Mouse (Mus musculus): ENCODE measurements around the gene Rtf2. TPM values are rescaled to one million over a fixed set of nuclear protein-coding genes. Genes with fewer than 3 reads are reported as not detected.

Gene Rtf2
- polyA plus RNA-seq, 1 experiment from 2014 or later, result 73.1 TPM

DNA sequence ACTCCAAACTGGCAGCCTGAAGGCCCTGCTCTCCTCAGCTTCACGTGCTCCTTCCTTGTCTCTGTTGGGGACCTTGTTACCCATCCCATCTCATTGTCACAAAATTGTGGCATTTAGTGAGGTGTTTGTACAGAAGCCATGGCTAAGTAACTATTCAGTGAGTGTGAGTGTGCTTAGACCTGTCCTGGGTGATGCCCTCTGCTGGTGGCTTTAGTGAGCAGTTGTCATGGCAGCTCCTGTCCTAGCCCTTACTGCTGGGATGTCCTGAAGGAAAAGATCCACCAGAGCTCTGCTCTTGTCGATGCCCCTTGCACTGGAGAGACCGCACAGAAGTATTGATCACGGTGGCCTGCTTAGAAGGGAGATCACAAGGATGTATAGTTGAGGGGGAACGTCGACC, 7.0 kb downstream of the Rtf2 start:
- peaks cover 2% of the 10 kb centered on the region for H3K4me1 ChIP-seq (replicated peaks; ENCODE audit: control insufficient read depth, insufficient read depth, low read length)
- no peak overlapping the region for H3K27ac ChIP-seq (ENCODE audit: low read depth, low read length)
- H3K27me3 ChIP-seq (replicated peaks; ENCODE audit: control insufficient read depth, insufficient read depth, low read length), result no peaks in the 10 kb centered on the region
- DNase-seq (ENCODE audit: low spot score) (no peak), ATAC-seq (replicated peaks; ENCODE audit: low FRiP score) (no peak)
- H3K36me3 ChIP-seq (ENCODE audit: control insufficient read depth, insufficient read depth, low read length), result peaks cover 47% of the 10 kb centered on the region
- H3K9me3 ChIP-seq (ENCODE audit: control insufficient read depth, low read length), result no peaks in the 10 kb centered on the region
- H3K4me2 ChIP-seq, result no peak overlapping the region
- 85% methylated on average over 6 of the region's 6 CpGs for WGBS
- H3K9ac ChIP-seq (ENCODE audit: low read depth, low read length), result no peak overlapping the region
- H3K4me3 ChIP-seq (ENCODE audit: low read depth, low read length), result no peak overlapping the region

GRCm38 (mm10) chr2:172448329-172448728, 8.0 kb downstream of the Rtf2 start:
- H3K27me3 ChIP-seq (replicated peaks; ENCODE audit: control insufficient read depth, insufficient read depth, low read length), result no peaks in the 10 kb centered on the region
- no peak overlapping the region for H3K9ac ChIP-seq (ENCODE audit: low read depth, low read length)
- no peaks in the 10 kb centered on the region for H3K9me3 ChIP-seq (ENCODE audit: control insufficient read depth, low read length)
- H3K4me3 ChIP-seq (ENCODE audit: low read depth, low read length), result no peak overlapping the region
- no peak overlapping the region for H3K27ac ChIP-seq (ENCODE audit: low read depth, low read length)
- peaks cover 49% of the 10 kb centered on the region for H3K36me3 ChIP-seq (ENCODE audit: control insufficient read depth, insufficient read depth, low read length)
- WGBS, result 85% methylated on average over 4 of the region's 4 CpGs
- H3K4me2 ChIP-seq, result no peak overlapping the region
- ATAC-seq (replicated peaks; ENCODE audit: low FRiP score), result no peak
- DNase-seq (ENCODE audit: low spot score), result no peak
- H3K4me1 ChIP-seq (replicated peaks; ENCODE audit: control insufficient read depth, insufficient read depth, low read length), result no peaks in the 10 kb centered on the region

- no peak overlapping the region for H3K4me2 ChIP-seq
- no peak for DNase-seq (ENCODE audit: low spot score)
- no peaks in the 10 kb centered on the region for H3K4me1 ChIP-seq (replicated peaks; ENCODE audit: control insufficient read depth, insufficient read depth, low read length)
- ATAC-seq (replicated peaks; ENCODE audit: low FRiP score), result no peak
- no peak overlapping the region for H3K27ac ChIP-seq (ENCODE audit: low read depth, low read length)
- no peak overlapping the region for H3K4me3 ChIP-seq (ENCODE audit: low read depth, low read length)
- H3K27me3 ChIP-seq (replicated peaks; ENCODE audit: control insufficient read depth, insufficient read depth, low read length), result no peaks in the 10 kb centered on the region
- no peak overlapping the region for H3K9ac ChIP-seq (ENCODE audit: low read depth, low read length)
- peaks cover 43% of the 10 kb centered on the region for H3K36me3 ChIP-seq (ENCODE audit: control insufficient read depth, insufficient read depth, low read length)
- 84% methylated on average over 6 of the region's 6 CpGs for WGBS
- no peaks in the 10 kb centered on the region for H3K9me3 ChIP-seq (ENCODE audit: control insufficient read depth, low read length)
These were observed 10.3 kb downstream of the Rtf2 start for GRCm38 (mm10) chr2:172450640-172451039.

- 90% methylated on average over 4 of the region's 4 CpGs for WGBS
- Histone ChIP-seq H3K4me1 (replicated peaks; ENCODE audit: control insufficient read depth, insufficient read depth, low read length) (no peaks in the 10 kb centered on the region), H3K9me3 (ENCODE audit: control insufficient read depth, low read length) (no peaks in the 10 kb centered on the region), H3K36me3 (ENCODE audit: control insufficient read depth, insufficient read depth, low read length) (peaks cover 32% of the 10 kb centered on the region), H3K27me3 (replicated peaks; ENCODE audit: control insufficient read depth, insufficient read depth, low read length) (no peaks in the 10 kb centered on the region), H3K4me2 (no peak overlapping the region), H3K4me3 (ENCODE audit: low read depth, low read length) (no peak overlapping the region), H3K9ac (ENCODE audit: low read depth, low read length) (no peak overlapping the region), H3K27ac (ENCODE audit: low read depth, low read length) (no peak overlapping the region)
- ATAC-seq (replicated peaks; ENCODE audit: low FRiP score) (no peak), DNase-seq (ENCODE audit: low spot score) (no peak)
These were observed 11.7 kb downstream of the Rtf2 start for GRCm38 (mm10) chr2:172452031-172452430.

DNA sequence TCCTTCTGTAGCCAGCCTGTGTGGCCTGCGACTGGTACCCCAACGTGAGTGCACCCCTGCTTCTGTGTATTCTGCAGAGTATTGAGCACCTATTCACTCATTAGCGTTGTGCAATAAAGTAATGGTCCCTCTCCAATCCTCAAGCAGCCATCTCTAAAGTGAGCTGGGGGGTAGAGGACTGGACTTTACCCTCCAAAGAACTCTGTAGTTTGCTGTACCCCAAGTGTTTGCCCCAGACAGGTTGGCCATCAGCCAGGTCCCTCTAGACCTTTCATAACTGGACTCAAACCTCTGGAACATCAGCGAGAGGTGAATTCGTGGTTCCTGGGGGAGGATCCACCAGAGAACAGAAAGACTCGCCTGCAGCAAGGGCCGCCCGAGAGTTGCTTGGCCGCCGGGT, 12.1 kb downstream of the Rtf2 start:
- Histone ChIP-seq H3K9me3 (ENCODE audit: control insufficient read depth, low read length) (no peaks in the 10 kb centered on the region), H3K36me3 (ENCODE audit: control insufficient read depth, insufficient read depth, low read length) (peaks cover 29% of the 10 kb centered on the region), H3K27ac (ENCODE audit: low read depth, low read length) (no peak overlapping the region), H3K4me2 (no peak overlapping the region), H3K4me3 (ENCODE audit: low read depth, low read length) (no peak overlapping the region), H3K27me3 (replicated peaks; ENCODE audit: control insufficient read depth, insufficient read depth, low read length) (no peaks in the 10 kb centered on the region), H3K9ac (ENCODE audit: low read depth, low read length) (no peak overlapping the region), H3K4me1 (replicated peaks; ENCODE audit: control insufficient read depth, insufficient read depth, low read length) (no peaks in the 10 kb centered on the region)
- no peak for DNase-seq (ENCODE audit: low spot score)
- 93% methylated on average over 10 of the region's 10 CpGs for WGBS
- ATAC-seq (replicated peaks; ENCODE audit: low FRiP score), result no peak

DNA sequence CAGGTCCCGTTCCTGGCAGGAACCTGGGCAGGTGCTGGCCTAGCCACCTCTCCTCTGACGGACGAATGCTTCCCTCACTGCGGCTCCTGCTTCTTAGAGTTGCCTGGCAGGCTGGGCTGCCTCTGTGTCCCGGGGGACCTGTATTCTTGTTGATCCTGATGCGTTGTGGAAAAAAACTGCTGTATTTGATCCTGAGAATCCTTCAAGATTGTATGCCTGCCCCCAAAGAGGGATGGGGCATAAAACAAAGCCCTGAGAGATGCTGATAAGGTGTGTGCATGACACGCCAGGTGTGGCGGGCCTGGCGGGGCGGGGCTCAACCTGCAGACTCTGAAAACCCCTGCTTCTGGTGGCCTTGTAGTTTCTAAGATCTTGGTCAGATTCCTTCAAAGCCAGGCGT, 18.1 kb downstream of the Rtf2 start, which contains the start of gene Gcnt7:
Gcnt7 (minus strand) TSS at position 101 of the 400 bp plus-strand sequence.
- Histone ChIP-seq H3K9ac (ENCODE audit: low read depth, low read length) (no peak within 1 kb of the TSS), H3K36me3 (ENCODE audit: control insufficient read depth, insufficient read depth, low read length) (peaks cover 2% of the 10 kb centered on the region), H3K27me3 (replicated peaks; ENCODE audit: control insufficient read depth, insufficient read depth, low read length) (no peaks in the 10 kb centered on the region), H3K9me3 (ENCODE audit: control insufficient read depth, low read length) (no peaks in the 10 kb centered on the region), H3K4me2 (no peak within 1 kb of the TSS), H3K4me1 (replicated peaks; ENCODE audit: control insufficient read depth, insufficient read depth, low read length) (no peaks in the 10 kb centered on the region), H3K27ac (ENCODE audit: low read depth, low read length) (no peak within 1 kb of the TSS), H3K4me3 (ENCODE audit: low read depth, low read length) (no peak within 1 kb of the TSS)
- DNase-seq (ENCODE audit: low spot score), result no peak
- WGBS, result 90% methylated on average over 11 of the region's 11 CpGs
- no peak for ATAC-seq (replicated peaks; ENCODE audit: low FRiP score)

GRCm38 (mm10) chr2:172460647-172461046, 20.3 kb downstream of the Rtf2 start:
- H3K27me3 ChIP-seq (replicated peaks; ENCODE audit: control insufficient read depth, insufficient read depth, low read length), result no peaks in the 10 kb centered on the region
- no peak overlapping the region for H3K27ac ChIP-seq (ENCODE audit: low read depth, low read length)
- no peak overlapping the region for H3K4me2 ChIP-seq
- DNase-seq (ENCODE audit: low spot score) (no peak), ATAC-seq (replicated peaks; ENCODE audit: low FRiP score) (no peak)
- peaks cover 12% of the 10 kb centered on the region for H3K36me3 ChIP-seq (ENCODE audit: control insufficient read depth, insufficient read depth, low read length)
- H3K9me3 ChIP-seq (ENCODE audit: control insufficient read depth, low read length), result no peaks in the 10 kb centered on the region
- WGBS, result 83% methylated on average over 2 of the region's 2 CpGs
- no peaks in the 10 kb centered on the region for H3K4me1 ChIP-seq (replicated peaks; ENCODE audit: control insufficient read depth, insufficient read depth, low read length)
- H3K9ac ChIP-seq (ENCODE audit: low read depth, low read length), result no peak overlapping the region
- H3K4me3 ChIP-seq (ENCODE audit: low read depth, low read length), result no peak overlapping the region

GRCm38 (mm10) chr2:172462813-172463212, 22.5 kb downstream of the Rtf2 start:
- WGBS, result 91% methylated on average over 4 of the region's 4 CpGs
- Histone ChIP-seq H3K27me3 (replicated peaks; ENCODE audit: control insufficient read depth, insufficient read depth, low read length) (no peaks in the 10 kb centered on the region), H3K4me2 (no peak overlapping the region), H3K27ac (ENCODE audit: low read depth, low read length) (no peak overlapping the region), H3K9ac (ENCODE audit: low read depth, low read length) (no peak overlapping the region), H3K9me3 (ENCODE audit: control insufficient read depth, low read length) (no peaks in the 10 kb centered on the region), H3K4me1 (replicated peaks; ENCODE audit: control insufficient read depth, insufficient read depth, low read length) (no peaks in the 10 kb centered on the region), H3K36me3 (ENCODE audit: control insufficient read depth, insufficient read depth, low read length) (peaks cover 20% of the 10 kb centered on the region), H3K4me3 (ENCODE audit: low read depth, low read length) (no peak overlapping the region)
- ATAC-seq (replicated peaks; ENCODE audit: low FRiP score) (no peak), DNase-seq (ENCODE audit: low spot score) (no peak)

DNA sequence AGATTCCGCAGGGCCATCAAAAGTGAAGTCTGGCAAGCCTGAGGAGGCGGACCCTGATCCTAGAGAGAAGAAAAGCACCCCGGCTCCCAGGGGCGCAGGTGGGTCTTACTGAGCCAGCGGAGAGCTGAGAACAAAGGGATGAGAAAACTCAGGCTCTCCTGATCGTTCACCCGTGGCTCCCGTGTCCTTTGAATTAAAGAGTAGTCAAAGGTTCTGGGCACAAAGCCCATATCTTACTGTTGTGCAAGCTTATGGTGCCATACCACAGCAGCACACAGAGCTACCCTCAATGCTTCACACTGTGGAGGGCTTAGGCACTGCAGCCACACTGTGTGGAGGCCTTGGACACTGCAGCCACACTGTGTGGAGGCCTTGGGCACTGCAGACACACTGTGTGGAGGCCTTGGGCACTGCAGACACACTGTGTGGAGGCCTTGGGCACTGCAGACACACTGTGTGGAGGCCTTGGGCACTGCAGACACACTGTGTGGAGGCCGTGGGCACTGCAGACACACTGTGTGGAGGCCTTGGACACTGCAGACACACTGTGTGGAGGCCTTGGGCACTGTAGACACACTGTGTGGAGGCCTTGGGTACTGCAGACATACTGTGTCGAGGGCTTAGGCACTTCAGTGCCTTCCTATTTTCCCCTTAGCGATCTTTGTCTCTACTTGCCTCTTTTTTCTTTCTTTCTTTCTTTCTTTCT, 26.2 kb downstream of the Rtf2 start:
- no peaks in the 10 kb centered on the region for H3K4me1 ChIP-seq (replicated peaks; ENCODE audit: control insufficient read depth, insufficient read depth, low read length)
- DNase-seq (ENCODE audit: low spot score) (no peak), ATAC-seq (replicated peaks; ENCODE audit: low FRiP score) (no peak)
- peaks cover 34% of the 10 kb centered on the region for H3K36me3 ChIP-seq (ENCODE audit: control insufficient read depth, insufficient read depth, low read length)
- H3K4me2 ChIP-seq, result no peak overlapping the region
- no peak overlapping the region for H3K9ac ChIP-seq (ENCODE audit: low read depth, low read length)
- no peaks in the 10 kb centered on the region for H3K9me3 ChIP-seq (ENCODE audit: control insufficient read depth, low read length)
- no peak overlapping the region for H3K27ac ChIP-seq (ENCODE audit: low read depth, low read length)
- H3K27me3 ChIP-seq (replicated peaks; ENCODE audit: control insufficient read depth, insufficient read depth, low read length), result no peaks in the 10 kb centered on the region
- H3K4me3 ChIP-seq (ENCODE audit: low read depth, low read length), result no peak overlapping the region
- WGBS, result 92% methylated on average over 11 of the region's 11 CpGs
